Mouse (Mus musculus): ENCODE measurements at regions not wholly inside any gene's neighbourhood (a gene's known extent, or its start where the extent isn't known, plus 50 kb on each side); places are given as distances from the start of the nearest gene placed in this dataset.

GRCm38 (mm10) chr2:117685836-117686453 is 343.1 kb upstream of the Rasgrp1 start:
- ATAC-seq (ENCODE audit: low FRiP score) = no peak

GRCm38 (mm10) chr2:117693537-117693936 is 350.7 kb upstream of the Rasgrp1 start:
- Histone ChIP-seq H3K4me2 (no peak overlapping the region), H3K27me3 (no peaks in the 10 kb centered on the region), H3K4me1 (replicated peaks) (no peaks in the 10 kb centered on the region), H3K9ac (no peak overlapping the region), H3K9me3 (no peaks in the 10 kb centered on the region), H3K27ac (no peak overlapping the region), H3K4me3 (no peak overlapping the region), H3K36me3 (no peaks in the 10 kb centered on the region)
- no peak for ATAC-seq (ENCODE audit: low FRiP score)
- WGBS = 76% methylated on average over 4 of the region's 4 CpGs

More at GRCm38 (mm10) chr2:117685836-117686453, 343.1 kb upstream of the Rasgrp1 start:
- Histone ChIP-seq H3K36me3 (no peaks in the 10 kb centered on the region), H3K9me3 (no peaks in the 10 kb centered on the region), H3K4me2 (no peak overlapping the region), H3K4me3 (no peak overlapping the region), H3K27ac (no peak overlapping the region), H3K9ac (no peak overlapping the region), H3K27me3 (no peaks in the 10 kb centered on the region), H3K4me1 (replicated peaks) (no peaks in the 10 kb centered on the region)
- WGBS = 78% methylated on average over 4 of the region's 4 CpGs

GRCm38 (mm10) chr2:117710173-117710813 is 367.5 kb upstream of the Rasgrp1 start:
- 89% methylated on average over 7 of the region's 7 CpGs for WGBS
- no peak overlapping the region for H3K4me3 ChIP-seq
- no peaks in the 10 kb centered on the region for H3K36me3 ChIP-seq

GRCm38 (mm10) chr2:117724066-117724465 is 381.3 kb upstream of the Rasgrp1 start:
- H3K4me3 ChIP-seq = no peak overlapping the region
- 86% methylated on average over 4 of the region's 4 CpGs for WGBS

More at GRCm38 (mm10) chr2:117710173-117710813, 367.5 kb upstream of the Rasgrp1 start:
- Histone ChIP-seq H3K4me1 (replicated peaks) (no peaks in the 10 kb centered on the region), H3K27ac (no peak overlapping the region), H3K27me3 (no peaks in the 10 kb centered on the region), H3K9ac (no peak overlapping the region), H3K4me2 (no peak overlapping the region), H3K9me3 (no peaks in the 10 kb centered on the region)
- ATAC-seq (ENCODE audit: low FRiP score) = no peak

GRCm38 (mm10) chr2:117731253-117731652 is 380.4 kb upstream of the Thbs1 start:
- no peak for ATAC-seq (ENCODE audit: low FRiP score)
- no peaks in the 10 kb centered on the region for H3K9me3 ChIP-seq
- H3K4me3 ChIP-seq = no peak overlapping the region
- no peak overlapping the region for H3K9ac ChIP-seq
- H3K27ac ChIP-seq = no peak overlapping the region
- 76% methylated on average over 2 of the region's 2 CpGs for WGBS
- no peak overlapping the region for H3K4me2 ChIP-seq
- H3K4me1 ChIP-seq (replicated peaks) = no peaks in the 10 kb centered on the region
- H3K36me3 ChIP-seq = no peaks in the 10 kb centered on the region
- H3K27me3 ChIP-seq = no peaks in the 10 kb centered on the region

More at GRCm38 (mm10) chr2:117724066-117724465, 381.3 kb upstream of the Rasgrp1 start:
- no peaks in the 10 kb centered on the region for H3K9me3 ChIP-seq
- no peaks in the 10 kb centered on the region for H3K36me3 ChIP-seq
- H3K27me3 ChIP-seq = no peaks in the 10 kb centered on the region
- H3K4me1 ChIP-seq (replicated peaks) = no peaks in the 10 kb centered on the region
- no peak for ATAC-seq (ENCODE audit: low FRiP score)
- no peak overlapping the region for H3K4me2 ChIP-seq
- H3K9ac ChIP-seq = no peak overlapping the region
- H3K27ac ChIP-seq = no peak overlapping the region

GRCm38 (mm10) chr2:117742413-117742812 is 369.3 kb upstream of the Thbs1 start:
- no peaks in the 10 kb centered on the region for H3K4me1 ChIP-seq (replicated peaks)
- peaks cover 5% of the 10 kb centered on the region; the same call in 1 of the 2 replicates for H3K9me3 ChIP-seq
- ATAC-seq (ENCODE audit: low FRiP score) = no peak

GRCm38 (mm10) chr2:117743901-117744300 is 367.8 kb upstream of the Thbs1 start:
- Histone ChIP-seq H3K9ac (no peak overlapping the region), H3K4me1 (replicated peaks) (no peaks in the 10 kb centered on the region), H3K36me3 (no peaks in the 10 kb centered on the region), H3K27ac (no peak overlapping the region), H3K4me2 (no peak overlapping the region), H3K4me3 (no peak overlapping the region), H3K9me3 (peaks cover 5% of the 10 kb centered on the region; the same call in 1 of the 2 replicates), H3K27me3 (no peaks in the 10 kb centered on the region)
- WGBS = 84% methylated on average over 1 of the region's 1 CpGs
- no peak for ATAC-seq (ENCODE audit: low FRiP score)

More at GRCm38 (mm10) chr2:117742413-117742812, 369.3 kb upstream of the Thbs1 start:
- no peak overlapping the region for H3K4me3 ChIP-seq
- H3K9ac ChIP-seq = no peak overlapping the region
- H3K27ac ChIP-seq = no peak overlapping the region
- H3K36me3 ChIP-seq = no peaks in the 10 kb centered on the region
- no peak overlapping the region for H3K4me2 ChIP-seq
- no peaks in the 10 kb centered on the region for H3K27me3 ChIP-seq

GRCm38 (mm10) chr2:117745767-117746166 is 365.9 kb upstream of the Thbs1 start:
- no peak overlapping the region for H3K27ac ChIP-seq
- no peaks in the 10 kb centered on the region for H3K27me3 ChIP-seq
- H3K9me3 ChIP-seq = peaks cover 5% of the 10 kb centered on the region; the same call in 1 of the 2 replicates
- no peak for ATAC-seq (ENCODE audit: low FRiP score)
- H3K36me3 ChIP-seq = no peaks in the 10 kb centered on the region
- H3K9ac ChIP-seq = no peak overlapping the region
- H3K4me2 ChIP-seq = no peak overlapping the region
- H3K4me3 ChIP-seq = no peak overlapping the region
- whole genome bisulfite sequencing = 80% methylated on average over 2 of the region's 2 CpGs
- no peaks in the 10 kb centered on the region for H3K4me1 ChIP-seq (replicated peaks)

GRCm38 (mm10) chr2:117747136-117747535 is 364.5 kb upstream of the Thbs1 start:
- WGBS = 92% methylated on average over 3 of the region's 3 CpGs

GRCm38 (mm10) chr2:117748892-117749291 is 362.8 kb upstream of the Thbs1 start:
- H3K9ac ChIP-seq = no peak overlapping the region
- no peak overlapping the region for H3K4me3 ChIP-seq
- no peaks in the 10 kb centered on the region for H3K27me3 ChIP-seq
- H3K4me2 ChIP-seq = no peak overlapping the region
- H3K4me1 ChIP-seq (replicated peaks) = no peaks in the 10 kb centered on the region
- ATAC-seq (ENCODE audit: low FRiP score) = no peak
- 88% methylated on average over 4 of the region's 4 CpGs for WGBS
- no peaks in the 10 kb centered on the region for H3K36me3 ChIP-seq
- no peak overlapping the region for H3K27ac ChIP-seq
- peaks cover 5% of the 10 kb centered on the region; the same call in 1 of the 2 replicates for H3K9me3 ChIP-seq

More at GRCm38 (mm10) chr2:117747136-117747535, 364.5 kb upstream of the Thbs1 start:
- H3K27me3 ChIP-seq = no peaks in the 10 kb centered on the region
- no peaks in the 10 kb centered on the region for H3K36me3 ChIP-seq
- no peak overlapping the region for H3K27ac ChIP-seq
- no peak overlapping the region for H3K4me2 ChIP-seq
- no peak for ATAC-seq (ENCODE audit: low FRiP score)
- no peaks in the 10 kb centered on the region for H3K4me1 ChIP-seq (replicated peaks)
- no peak overlapping the region for H3K9ac ChIP-seq
- H3K9me3 ChIP-seq = peaks cover 5% of the 10 kb centered on the region; the same call in 1 of the 2 replicates
- no peak overlapping the region for H3K4me3 ChIP-seq

GRCm38 (mm10) chr2:117759491-117760013 is 352.1 kb upstream of the Thbs1 start:
- 86% methylated on average over 1 of the region's 1 CpGs for WGBS
- Histone ChIP-seq H3K9me3 (no peaks in the 10 kb centered on the region), H3K4me3 (no peak overlapping the region), H3K9ac (no peak overlapping the region), H3K27ac (no peak overlapping the region), H3K4me2 (no peak overlapping the region), H3K36me3 (no peaks in the 10 kb centered on the region), H3K27me3 (no peaks in the 10 kb centered on the region), H3K4me1 (replicated peaks) (no peaks in the 10 kb centered on the region)
- no peak for ATAC-seq (ENCODE audit: low FRiP score)

- ATAC-seq (ENCODE audit: low FRiP score) = no peak
- Histone ChIP-seq H3K4me3 (no peak overlapping the region), H3K9ac (no peak overlapping the region), H3K27me3 (no peaks in the 10 kb centered on the region), H3K36me3 (no peaks in the 10 kb centered on the region), H3K27ac (no peak overlapping the region), H3K4me1 (replicated peaks) (no peaks in the 10 kb centered on the region), H3K4me2 (no peak overlapping the region), H3K9me3 (no peaks in the 10 kb centered on the region)
- WGBS = 98% methylated on average over 1 of the region's 1 CpGs
These were observed 348.0 kb upstream of the Thbs1 start for GRCm38 (mm10) chr2:117763631-117764030.
